Mouse (Mus musculus): ENCODE data around the gene Ccdc151.

The Ccdc151 gene

GRCm38 (mm10) chr9:21958372-21958771, 44.1 kb downstream of the Ccdc151 start:
- DNase-seq (ENCODE audit: low spot score in 2 of 2), result no peak

- peak; percentile 97 for DNase-seq (ENCODE audit: low spot score in 2 of 2)
Observed at GRCm38 (mm10) chr9:21955570-21956281, 46.7 kb downstream of the Ccdc151 start, which contains the start of gene Swsap1. Gene Swsap1, plus strand, starts transcription at chr9:21955755.

GRCm38 (mm10) chr9:21955225-21955569, 47.2 kb downstream of the Ccdc151 start:
- DNase-seq (ENCODE audit: low spot score in 2 of 2), result no peak

- DNase-seq (ENCODE audit: low spot score in 2 of 2), result no peak
Observed at GRCm38 (mm10) chr9:21954635-21955034, 47.8 kb downstream of the Ccdc151 start.

GRCm38 (mm10) chr9:21953600-21953999, 48.8 kb downstream of the Ccdc151 start:
- no peak for DNase-seq (ENCODE audit: low spot score in 2 of 2)

GRCm38 (mm10) chr9:21951977-21952376, 50.5 kb downstream of the Ccdc151 start:
- no peak for DNase-seq (ENCODE audit: low spot score in 2 of 2)

DNA sequence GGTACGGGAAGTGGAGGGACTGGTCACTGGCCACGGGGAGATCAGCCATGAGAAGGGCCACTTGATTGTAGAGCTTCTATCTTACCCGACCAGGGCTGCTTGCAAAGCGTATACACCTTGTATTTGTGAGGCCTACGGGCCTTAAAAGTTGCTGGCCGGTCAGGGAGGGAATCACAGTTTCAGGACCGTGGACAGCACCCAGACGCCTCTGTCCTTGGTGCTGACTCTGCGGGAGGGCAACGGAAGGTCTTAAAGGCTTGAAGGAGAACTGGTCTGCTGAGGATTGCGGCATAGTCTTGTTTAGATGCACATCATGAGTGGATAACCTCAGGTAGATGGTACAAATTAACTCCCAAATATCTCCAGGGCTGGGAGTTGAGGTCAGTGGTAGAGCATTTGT, 52.1 kb downstream of the Ccdc151 start:
- peak in 1 of 2 experiments; percentile 77 for DNase-seq (ENCODE audit: low spot score in 2 of 2)

- no peak for DNase-seq (ENCODE audit: low spot score in 2 of 2)
Observed at GRCm38 (mm10) chr9:21948790-21949189, 53.6 kb downstream of the Ccdc151 start.

- no peak for DNase-seq (ENCODE audit: low spot score in 2 of 2)
Observed at GRCm38 (mm10) chr9:21948146-21948545, 54.3 kb downstream of the Ccdc151 start.

DNA sequence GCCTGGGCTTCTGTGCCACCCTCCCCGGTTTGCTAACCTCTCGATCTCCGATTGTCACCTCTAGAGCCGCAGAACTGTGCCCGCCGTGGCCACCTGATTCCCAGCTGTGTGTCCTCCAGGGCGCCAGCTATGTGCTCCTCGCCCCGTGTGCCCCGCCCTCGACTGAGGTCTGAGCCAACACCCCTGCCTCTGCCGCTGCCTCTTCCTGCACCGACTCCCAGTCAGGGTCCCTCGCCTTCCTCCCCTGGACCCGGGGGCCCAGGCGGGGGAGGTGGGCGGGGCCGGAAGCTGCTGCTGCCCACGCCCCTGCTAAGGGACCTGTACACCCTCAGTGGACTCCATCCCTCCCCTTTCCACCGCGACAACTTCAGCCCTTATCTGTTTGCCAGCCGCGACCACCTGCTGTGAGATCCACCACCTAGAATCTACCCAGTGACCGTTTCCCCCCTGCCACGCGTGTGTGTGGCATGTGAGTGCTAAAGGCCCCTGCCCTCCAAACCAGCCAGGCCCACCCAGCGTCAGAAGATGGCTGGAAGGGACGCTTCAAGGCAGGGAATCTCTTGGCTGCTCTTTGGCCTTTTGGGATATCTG, 54.8 kb downstream of the Ccdc151 start:
- no peak for DNase-seq (ENCODE audit: low spot score in 2 of 2)

- no peak for DNase-seq (ENCODE audit: low spot score in 2 of 2)
Observed at GRCm38 (mm10) chr9:21944267-21944666, 58.2 kb downstream of the Ccdc151 start.

DNA sequence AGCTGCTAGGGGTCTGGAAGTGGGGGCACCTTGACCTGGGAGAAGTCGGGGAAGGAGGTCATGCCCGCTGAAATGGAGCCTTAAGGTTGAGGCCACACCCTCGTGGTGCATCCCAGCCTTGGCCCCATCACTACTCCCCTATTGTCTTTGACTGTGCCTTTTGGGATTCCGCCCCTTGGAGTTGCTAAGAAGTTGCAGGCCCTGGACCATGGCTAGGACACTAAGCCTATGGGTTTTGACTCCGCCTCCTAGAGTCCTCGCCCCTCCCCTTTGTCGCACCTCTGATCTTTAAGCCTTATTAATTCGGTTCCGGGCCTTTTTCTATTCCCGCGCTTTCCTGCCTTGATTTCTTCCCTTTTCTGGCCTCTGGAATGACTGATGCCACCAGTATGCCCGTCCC, 58.8 kb downstream of the Ccdc151 start:
- no peak for DNase-seq (ENCODE audit: low spot score in 2 of 2)

DNA sequence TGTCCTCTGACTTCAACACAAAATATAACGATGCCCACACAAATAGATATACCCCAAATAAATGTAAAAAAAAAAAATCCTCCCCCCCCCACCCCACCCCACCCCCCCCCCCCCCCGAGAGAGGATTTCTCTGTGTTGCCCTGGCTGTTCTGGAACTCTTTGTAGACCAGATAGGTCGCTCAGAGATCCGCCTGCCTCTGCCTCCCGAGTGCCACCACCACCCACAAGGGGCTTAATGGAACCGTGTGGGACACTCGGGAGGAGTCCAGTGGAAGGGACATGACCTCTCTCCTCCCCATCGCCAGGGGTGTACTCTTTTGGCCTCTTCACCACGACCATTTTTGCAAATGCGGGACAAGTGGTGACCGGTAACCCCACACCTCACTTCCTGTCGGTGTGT, 59.4 kb downstream of the Ccdc151 start:
- no peak for DNase-seq (ENCODE audit: low spot score in 2 of 2)
